Mouse (Mus musculus): Measurements from ENCODE around the gene Gcg. TPM values are rescaled to one million over a fixed set of nuclear protein-coding genes. Genes with fewer than 3 reads are reported as not detected.

Gene Gcg
- polyA plus RNA-seq, 1 experiment from 2014 or later, result not detected

GRCm38 (mm10) chr2:62497333-62498002, 14.0 kb upstream of the Gcg start:
- no peaks in the 10 kb centered on the region for H3K36me3 ChIP-seq
- no peaks in the 10 kb centered on the region for H3K27me3 ChIP-seq

DNA sequence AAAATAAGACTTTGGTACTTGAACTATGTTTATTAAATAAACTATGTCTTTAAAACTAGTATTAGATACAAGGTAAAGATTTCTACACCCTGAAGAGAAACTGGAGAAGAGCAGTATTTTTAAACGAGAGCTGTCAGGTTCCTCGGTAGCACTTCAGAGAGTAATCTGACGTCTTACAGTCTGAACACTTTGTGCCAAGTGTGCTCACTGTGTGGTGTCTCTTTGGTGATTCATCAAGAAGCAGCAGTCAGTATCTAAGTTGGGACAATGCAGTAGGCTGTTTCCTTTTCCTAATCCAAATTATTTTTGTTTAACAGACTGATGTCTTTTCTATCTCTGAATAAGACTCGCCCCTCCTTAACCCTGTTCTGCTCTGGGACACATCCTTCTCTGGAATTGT, 12.0 kb upstream of the Gcg start:
- no peak overlapping the region for H3K9ac ChIP-seq
- no peaks in the 10 kb centered on the region for H3K9me3 ChIP-seq (replicated peaks)
- H3K36me3 ChIP-seq, result no peaks in the 10 kb centered on the region
- no peak overlapping the region for H3K27ac ChIP-seq
- H3K27me3 ChIP-seq, result no peaks in the 10 kb centered on the region
- no peak for ATAC-seq (ENCODE audit: low FRiP score)
- no peak overlapping the region for H3K4me3 ChIP-seq
- no peak overlapping the region for H3K4me2 ChIP-seq (replicated peaks)
- 85% methylated on average over 4 of the region's 4 CpGs for WGBS
- no peaks in the 10 kb centered on the region for H3K4me1 ChIP-seq

More at GRCm38 (mm10) chr2:62497333-62498002, 14.0 kb upstream of the Gcg start:
- 77% methylated on average over 5 of the region's 5 CpGs for WGBS
- Histone ChIP-seq H3K4me1 (no peaks in the 10 kb centered on the region), H3K27ac (no peak overlapping the region), H3K9ac (no peak overlapping the region), H3K4me2 (replicated peaks) (no peak overlapping the region), H3K9me3 (replicated peaks) (no peaks in the 10 kb centered on the region), H3K4me3 (no peak overlapping the region)
- ATAC-seq (ENCODE audit: low FRiP score), result no peak

- Histone ChIP-seq H3K4me1 (no peaks in the 10 kb centered on the region), H3K4me3 (no peak overlapping the region), H3K9me3 (replicated peaks) (no peaks in the 10 kb centered on the region), H3K9ac (no peak overlapping the region), H3K27ac (no peak overlapping the region), H3K27me3 (no peaks in the 10 kb centered on the region), H3K4me2 (replicated peaks) (no peak overlapping the region), H3K36me3 (no peaks in the 10 kb centered on the region)
- no peak for ATAC-seq (ENCODE audit: low FRiP score)
- WGBS, result 90% methylated on average over 6 of the region's 6 CpGs
Observed at GRCm38 (mm10) chr2:62489832-62490231, 6.4 kb upstream of the Gcg start.

GRCm38 (mm10) chr2:62484906-62485305, 1.5 kb upstream of the Gcg start:
- Histone ChIP-seq H3K36me3 (no peaks in the 10 kb centered on the region), H3K27ac (no peak overlapping the region), H3K4me1 (peaks cover 2% of the 10 kb centered on the region; the same call in 1 of the 2 replicates), H3K4me2 (replicated peaks) (no peak overlapping the region), H3K27me3 (no peaks in the 10 kb centered on the region), H3K9me3 (replicated peaks) (no peaks in the 10 kb centered on the region), H3K9ac (no peak overlapping the region), H3K4me3 (no peak overlapping the region)
- WGBS, result 94% methylated on average over 3 of the region's 3 CpGs
- no peak for ATAC-seq (ENCODE audit: low FRiP score)

DNA sequence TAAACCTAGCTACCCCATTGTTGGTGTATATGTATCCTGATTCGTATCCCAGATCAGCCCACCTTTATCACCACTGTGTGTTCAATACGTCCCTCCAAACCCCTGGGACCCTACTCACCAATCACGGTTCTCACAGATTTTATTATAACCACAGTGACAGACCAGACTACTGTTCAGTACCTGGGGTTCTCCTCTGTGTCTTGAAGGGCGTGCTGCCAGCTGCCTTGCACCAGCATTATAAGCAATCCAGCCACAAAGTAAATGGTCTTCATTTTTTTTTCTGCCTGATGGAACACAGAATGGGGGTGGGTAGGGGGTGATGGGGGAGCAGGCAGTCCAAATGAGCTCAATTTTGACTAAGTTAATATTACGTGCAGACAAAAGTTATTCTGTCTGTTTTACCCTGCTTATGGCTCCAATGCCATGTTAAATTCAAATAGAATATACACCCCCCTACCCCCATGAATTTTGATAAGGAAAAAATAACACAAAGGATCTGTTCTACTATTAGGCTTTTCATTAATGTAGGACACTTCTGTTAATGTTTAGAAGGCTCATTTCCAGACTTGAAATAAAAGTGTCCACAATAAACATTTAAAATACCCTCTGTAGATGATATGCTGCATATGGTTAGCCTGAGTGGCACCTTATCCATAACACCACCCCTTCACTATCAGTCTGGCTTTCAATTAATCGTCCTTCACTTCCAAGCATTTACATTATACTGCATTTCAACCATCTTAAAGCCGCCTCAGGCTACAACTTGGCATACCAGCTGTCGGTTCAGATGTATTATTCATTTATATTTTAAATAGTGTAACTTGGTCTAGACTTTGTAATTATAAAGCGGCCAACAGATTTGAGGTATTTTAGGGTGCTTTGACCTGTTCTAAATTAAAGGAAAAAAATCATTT, 2.9 kb downstream of the Gcg start:
- peak; percentile 83 for ATAC-seq (ENCODE audit: low FRiP score)
- Histone ChIP-seq H3K4me3 (no peak overlapping the region), H3K27me3 (no peaks in the 10 kb centered on the region), H3K4me2 (replicated peaks) (no peak overlapping the region), H3K9ac (no peak overlapping the region), H3K36me3 (no peaks in the 10 kb centered on the region), H3K27ac (0 out of 2 replicates have a peak overlapping the region, but pooled peaks have one; percentile 17), H3K9me3 (replicated peaks) (no peaks in the 10 kb centered on the region), H3K4me1 (peaks cover 2% of the 10 kb centered on the region; the same call in 1 of the 2 replicates)
- WGBS, result 69% methylated on average over 9 of the region's 9 CpGs

GRCm38 (mm10) chr2:62469551-62469950, 13.9 kb downstream of the Gcg start:
- no peak for ATAC-seq (ENCODE audit: low FRiP score)
- Histone ChIP-seq H3K27me3 (no peaks in the 10 kb centered on the region), H3K4me1 (no peaks in the 10 kb centered on the region), H3K4me2 (replicated peaks) (no peak overlapping the region), H3K9me3 (replicated peaks) (no peaks in the 10 kb centered on the region), H3K36me3 (no peaks in the 10 kb centered on the region), H3K9ac (no peak overlapping the region), H3K4me3 (no peak overlapping the region), H3K27ac (no peak overlapping the region)
- WGBS, result 79% methylated on average over 9 of the region's 9 CpGs

GRCm38 (mm10) chr2:62463287-62463686, 20.2 kb downstream of the Gcg start:
- H3K4me3 ChIP-seq, result no peak overlapping the region
- H3K4me2 ChIP-seq (replicated peaks), result no peak overlapping the region
- no peak overlapping the region for H3K9ac ChIP-seq
- no peaks in the 10 kb centered on the region for H3K36me3 ChIP-seq
- 0 out of 2 replicates have a peak, but pooled peaks cover 2% of the 10 kb centered on the region for H3K27me3 ChIP-seq
- no peak overlapping the region for H3K27ac ChIP-seq
- no peak for ATAC-seq (ENCODE audit: low FRiP score)
- no peaks in the 10 kb centered on the region for H3K4me1 ChIP-seq
- no peaks in the 10 kb centered on the region for H3K9me3 ChIP-seq (replicated peaks)
- 87% methylated on average over 2 of the region's 2 CpGs for WGBS

GRCm38 (mm10) chr2:62462174-62462573, 21.3 kb downstream of the Gcg start:
- H3K4me3 ChIP-seq, result no peak overlapping the region
- no peaks in the 10 kb centered on the region for H3K4me1 ChIP-seq
- H3K36me3 ChIP-seq, result no peaks in the 10 kb centered on the region
- WGBS, result 83% methylated on average over 2 of the region's 2 CpGs
- no peak overlapping the region for H3K4me2 ChIP-seq (replicated peaks)
- ATAC-seq (ENCODE audit: low FRiP score), result no peak
- no peak overlapping the region for H3K27ac ChIP-seq
- H3K9ac ChIP-seq, result no peak overlapping the region
- no peaks in the 10 kb centered on the region for H3K9me3 ChIP-seq (replicated peaks)
- 0 out of 2 replicates have a peak, but pooled peaks cover 2% of the 10 kb centered on the region for H3K27me3 ChIP-seq

- 91% methylated on average over 12 of the region's 12 CpGs for WGBS
- 0 out of 2 replicates have a peak, but pooled peaks cover 2% of the 10 kb centered on the region for H3K27me3 ChIP-seq
- H3K4me1 ChIP-seq, result no peaks in the 10 kb centered on the region
- no peak for ATAC-seq (ENCODE audit: low FRiP score)
- H3K27ac ChIP-seq, result no peak overlapping the region
- H3K9me3 ChIP-seq (replicated peaks), result no peaks in the 10 kb centered on the region
- no peak overlapping the region for H3K4me2 ChIP-seq (replicated peaks)
- H3K4me3 ChIP-seq, result no peak overlapping the region
- no peak overlapping the region for H3K9ac ChIP-seq
- H3K36me3 ChIP-seq, result no peaks in the 10 kb centered on the region
Observed at GRCm38 (mm10) chr2:62460815-62461450, 22.5 kb downstream of the Gcg start.

- WGBS, result 90% methylated on average over 7 of the region's 7 CpGs
- Histone ChIP-seq H3K36me3 (no peaks in the 10 kb centered on the region), H3K4me1 (no peaks in the 10 kb centered on the region), H3K9ac (no peak overlapping the region), H3K27me3 (0 out of 2 replicates have a peak, but pooled peaks cover 2% of the 10 kb centered on the region), H3K9me3 (replicated peaks) (no peaks in the 10 kb centered on the region), H3K4me3 (no peak overlapping the region), H3K4me2 (replicated peaks) (no peak overlapping the region), H3K27ac (no peak overlapping the region)
- no peak for ATAC-seq (ENCODE audit: low FRiP score)
Observed at GRCm38 (mm10) chr2:62460231-62460710, 23.2 kb downstream of the Gcg start.

GRCm38 (mm10) chr2:62459241-62460174, 23.9 kb downstream of the Gcg start:
- no peak for ATAC-seq (ENCODE audit: low FRiP score)
- 0 out of 2 replicates have a peak, but pooled peaks cover 2% of the 10 kb centered on the region for H3K27me3 ChIP-seq
- no peak overlapping the region for H3K9ac ChIP-seq
- H3K36me3 ChIP-seq, result no peaks in the 10 kb centered on the region
- H3K4me1 ChIP-seq, result no peaks in the 10 kb centered on the region
- no peaks in the 10 kb centered on the region for H3K9me3 ChIP-seq (replicated peaks)
- H3K4me2 ChIP-seq (replicated peaks), result no peak overlapping the region
- 74% methylated on average over 18 of the region's 18 CpGs for WGBS
- H3K27ac ChIP-seq, result no peak overlapping the region
- H3K4me3 ChIP-seq, result no peak overlapping the region
